ENCODE assay signal across 31 mouse cellular contexts in genomic region chr2:151738460-151738859, GRCm38 (mm10). TPM values are rescaled to one million over a fixed set of nuclear protein-coding genes. Genes with fewer than 3 reads are reported as not detected.
DNase-seq lines count a peak whose midpoint lies in the region; ATAC-seq and TF ChIP-seq lines count a peak whose summit lies in the region.
"Had no signal": no experiment of that assay in that cellular context is flagged by ENCODE, and none has a peak within 500 bp of the region (broad histone marks: within the 10 kb centered on the region; RNA-seq: fewer than 3 reads in every experiment).

No protein-coding gene starts in this region.

- peak overlapping the region; percentile 81 for H3K27ac ChIP-seq in MEL (ENCODE audit: control insufficient read depth, low read depth, low read length)
- peak overlapping the region; percentile 90 for H3K27ac ChIP-seq in liver, embryonic 12.5 days
- peak overlapping the region; percentile 84; the same call in 1 of the 2 replicates for H3K27ac ChIP-seq in liver, postnatal 0 days (ENCODE audit: low read depth)
- H3K27ac ChIP-seq in forebrain, embryonic 13.5 days, result no peak overlapping the region
- H3K27ac ChIP-seq: hindbrain, embryonic 14.5 days; limb, embryonic 10.5 days; limb, embryonic 15.5 days; lung, embryonic 15.5 days; midbrain, embryonic 13.5 days; neural tube, embryonic 13.5 days had no signal

- H3K4me1 ChIP-seq in erythroblast, embryonic 14.5 days (ENCODE audit: control insufficient read depth), result peaks cover 75% of the 10 kb centered on the region
- peaks cover 26 to 30% of the 10 kb centered on the region in 2 experiments for H3K4me1 ChIP-seq in MEL (ENCODE audit: control insufficient read depth in 1 of 2, insufficient read depth in 2 of 2, low read length in 2 of 2)
- peaks cover 73% of the 10 kb centered on the region for H3K4me1 ChIP-seq in liver, embryonic 12.5 days
- peaks cover 40% of the 10 kb centered on the region for H3K4me1 ChIP-seq in liver, postnatal 0 days (ENCODE audit: insufficient read depth)
- peaks cover 25% of the 10 kb centered on the region for H3K4me1 ChIP-seq in forebrain, embryonic 13.5 days

- no peaks in the 10 kb centered on the region for H3K27me3 ChIP-seq in erythroblast, embryonic 14.5 days (ENCODE audit: control insufficient read depth)
- H3K27me3 ChIP-seq in MEL (ENCODE audit: control insufficient read depth in 1 of 2, insufficient read depth in 2 of 2, low read length in 2 of 2), result no peaks in the 10 kb centered on the region
- no peaks in the 10 kb centered on the region for H3K27me3 ChIP-seq in liver, embryonic 12.5 days (replicated peaks)
- no peaks in the 10 kb centered on the region for H3K27me3 ChIP-seq in liver, postnatal 0 days (ENCODE audit: insufficient read depth, low read length)
- no peaks in the 10 kb centered on the region for H3K27me3 ChIP-seq in forebrain, embryonic 13.5 days
- H3K27me3 ChIP-seq: limb, embryonic 15.5 days; lung, embryonic 15.5 days; neural tube, embryonic 13.5 days had no signal

- no peak for TF ChIP-seq RAD21 in MEL (IDR thresholded peaks at IDR 0.05; ENCODE audit: low read depth, low read length)

- no peak for TF ChIP-seq CTCF in MEL (IDR thresholded peaks at IDR 0.05 in 2 of 3, conservative IDR thresholded peaks at IDR 0.05 in 1 of 3; ENCODE audit: control insufficient read depth in 1 of 3, insufficient read depth in 1 of 3, low read depth in 2 of 3, low read length in 3 of 3, poor library complexity in 1 of 3, severe bottlenecking in 1 of 3)
- TF ChIP-seq CTCF in liver, postnatal 0 days (IDR thresholded peaks at IDR 0.05; ENCODE audit: low read depth), result no peak

- peaks cover 50% of the 10 kb centered on the region for H3K79me2 ChIP-seq in MEL (ENCODE audit: control insufficient read depth, insufficient read depth, low read length, poor library complexity)

- no peak for ATAC-seq in erythroblast, adult 5-6 weeks (replicated peaks; ENCODE audit: low FRiP score, poor library complexity, severe bottlenecking)
- ATAC-seq in liver, embryonic 12.5 days, result peak; percentile 16; the same call in 1 of the 2 replicates
- ATAC-seq in liver, postnatal 0 days, result no peak
- ATAC-seq in forebrain, embryonic 13.5 days, result no peak
- ATAC-seq: activated CD4-positive, CD25-positive, alpha-beta regulatory T cell, adult 4 months; forebrain, postnatal 0 days; intestine, postnatal 0 days; midbrain, embryonic 13.5 days had no signal

- H3K36me3 ChIP-seq in erythroblast, embryonic 14.5 days (ENCODE audit: control insufficient read depth), result peaks cover 64% of the 10 kb centered on the region
- peaks cover 19 to 47% of the 10 kb centered on the region in 2 experiments for H3K36me3 ChIP-seq in MEL (ENCODE audit: control insufficient read depth in 1 of 2, insufficient read depth in 2 of 2, low read length in 2 of 2)
- H3K36me3 ChIP-seq in liver, embryonic 12.5 days, result peaks cover 46% of the 10 kb centered on the region
- H3K36me3 ChIP-seq in liver, postnatal 0 days (replicated peaks; ENCODE audit: insufficient read depth, low read length), result peaks cover 22% of the 10 kb centered on the region
- H3K36me3 ChIP-seq in forebrain, embryonic 13.5 days (ENCODE audit: poor library complexity, severe bottlenecking), result peaks cover 18% of the 10 kb centered on the region

- TF ChIP-seq EP300 in MEL (IDR thresholded peaks at IDR 0.05; ENCODE audit: low read depth in 1 of 2, low read length in 2 of 2), result peak; percentile 48 to 68
- no peak for TF ChIP-seq EP300 in liver, postnatal 0 days (IDR thresholded peaks at IDR 0.05; ENCODE audit: low read depth)

- peak; percentile 73 for DNase-seq in MEL (ENCODE audit: low read depth, low spot score)
- no peak for DNase-seq in liver, postnatal 0 days
- DNase-seq in spleen, adult 12 weeks (ENCODE audit: low spot score), result no peak
- DNase-seq in retina, embryonic 14.5 days (ENCODE audit: low spot score), result no peak
- DNase-seq: adrenal gland, adult 2 months; adrenal gland, postnatal 36 days; cerebellum, adult 8-10 months; cerebellum, postnatal 25 days; forebrain, postnatal 0 days; gastrocnemius, postnatal 14 days; heart, adult 18-20 months; kidney, postnatal 14 days; layer of hippocampus, adult 9-11 months; right cerebral cortex, postnatal 25 days; spleen, adult 18-20 months; thymus, postnatal 14 days had no signal

- WGBS in liver, embryonic 12.5 days (ENCODE audit: insufficient replicate concordance), result 42% methylated on average over 4 of the region's 4 CpGs
- 55% methylated on average over 4 of the region's 4 CpGs for WGBS in liver, postnatal 0 days (ENCODE audit: insufficient replicate concordance)
- WGBS in forebrain, embryonic 13.5 days, result 86% methylated on average over 4 of the region's 4 CpGs

- H3K4me2 ChIP-seq in liver, embryonic 12.5 days, result peak overlapping the region; percentile 77
- H3K4me2 ChIP-seq in liver, postnatal 0 days (ENCODE audit: low read depth, low read length), result peak overlapping the region; percentile 85
- H3K4me2 ChIP-seq in forebrain, embryonic 13.5 days, result no peak overlapping the region
- H3K4me2 ChIP-seq: heart, embryonic 11.5 days; hindbrain, embryonic 14.5 days; limb, embryonic 15.5 days; lung, embryonic 15.5 days; neural tube, embryonic 13.5 days had no signal

- peak overlapping the region; percentile 91; the same call in 1 of the 2 replicates for H3K9ac ChIP-seq in MEL (ENCODE audit: control insufficient read depth, low read depth, low read length, poor library complexity, severe bottlenecking)
- peak overlapping the region; percentile 86; the same call in 1 of the 2 replicates for H3K9ac ChIP-seq in liver, embryonic 12.5 days
- peak overlapping the region; percentile 86 for H3K9ac ChIP-seq in liver, postnatal 0 days (replicated peaks)
- H3K9ac ChIP-seq in forebrain, embryonic 13.5 days, result no peak overlapping the region
- H3K9ac ChIP-seq: forebrain, postnatal 0 days; hindbrain, embryonic 14.5 days; limb, embryonic 15.5 days; lung, embryonic 15.5 days; midbrain, embryonic 13.5 days; neural tube, embryonic 13.5 days had no signal

- peak overlapping the region; percentile 79 for H3K4me3 ChIP-seq in erythroblast, embryonic 14.5 days (replicated peaks)
- peak overlapping the region; percentile 77 to 93; a peak in 3 of 4 replicates for H3K4me3 ChIP-seq in MEL (ENCODE audit: control insufficient read depth in 1 of 2, insufficient read depth in 1 of 2, low read depth in 2 of 2, low read length in 2 of 2)
- H3K4me3 ChIP-seq in liver, embryonic 12.5 days, result peak overlapping the region; percentile 86
- H3K4me3 ChIP-seq in liver, postnatal 0 days (ENCODE audit: low read depth, low read length), result peak overlapping the region; percentile 81
- H3K4me3 ChIP-seq in forebrain, embryonic 13.5 days, result no peak overlapping the region
- H3K4me3 ChIP-seq: limb, embryonic 10.5 days; limb, embryonic 15.5 days; lung, embryonic 15.5 days; midbrain, embryonic 13.5 days; neural tube, embryonic 13.5 days had no signal

- TF ChIP-seq POLR2A in MEL (IDR thresholded peaks at IDR 0.05; ENCODE audit: control insufficient read depth in 1 of 2, insufficient read depth in 1 of 2, low read depth in 1 of 2, low read length in 2 of 2, poor library complexity in 1 of 2), result no peak

- no peaks in the 10 kb centered on the region for H3K9me3 ChIP-seq in erythroblast, embryonic 14.5 days (ENCODE audit: control insufficient read depth, low read length)
- no peaks in the 10 kb centered on the region for H3K9me3 ChIP-seq in MEL (replicated peaks; ENCODE audit: insufficient read depth, low read length)
- H3K9me3 ChIP-seq in liver, embryonic 12.5 days (replicated peaks), result no peaks in the 10 kb centered on the region
- no peaks in the 10 kb centered on the region for H3K9me3 ChIP-seq in liver, postnatal 0 days (ENCODE audit: low read length)
- no peaks in the 10 kb centered on the region for H3K9me3 ChIP-seq in forebrain, embryonic 13.5 days (replicated peaks)
- H3K9me3 ChIP-seq: limb, embryonic 10.5 days; limb, embryonic 15.5 days; lung, embryonic 15.5 days; midbrain, embryonic 13.5 days; neural tube, embryonic 13.5 days had no signal

TF ChIP-seq in MEL, 35 proteins besides CTCF, POLR2A, EP300 and RAD21 (continues in another document):
- no peak for TF ChIP-seq ZC3H11A (IDR thresholded peaks at IDR 0.05; ENCODE audit: low read depth, low read length)
- no peak for TF ChIP-seq MAFK (IDR thresholded peaks at IDR 0.05; ENCODE audit: borderline replicate concordance, low read depth, low read length)
- no peak for TF ChIP-seq HCFC1 (IDR thresholded peaks at IDR 0.05; ENCODE audit: low read depth, low read length)
- TF ChIP-seq MEF2A (IDR thresholded peaks at IDR 0.05; ENCODE audit: extremely low read depth, insufficient replicate concordance, low read depth, low read length, poor library complexity, severe bottlenecking), result no peak
- no peak for TF ChIP-seq POLR2AphosphoS2 (IDR thresholded peaks at IDR 0.05; ENCODE audit: low read length)
- TF ChIP-seq MYC (IDR thresholded peaks at IDR 0.05; ENCODE audit: low read depth, low read length), result no peak
- no peak for TF ChIP-seq POLR2AphosphoS5 (IDR thresholded peaks at IDR 0.05; ENCODE audit: borderline replicate concordance, low read depth, low read length)
- no peak for TF ChIP-seq MAZ (IDR thresholded peaks at IDR 0.05; ENCODE audit: low read depth, low read length)
- peak; percentile 75 for TF ChIP-seq TAL1 (IDR thresholded peaks at IDR 0.05; ENCODE audit: low read length)

RNA-seq across cellular contexts. Expression of gene Psmf1, which starts 5.5 kb away (rescaled TPM):
- 5.2 and 15.3 TPM in 2 replicates for polyA plus RNA-seq in erythroblast, embryonic 14.5 days (2012)
- total RNA-seq in erythroblast, adult 5-6 weeks (2015; ENCODE audit: low replicate concordance), result 77.2 and 98.4 TPM in 2 replicates
- 68.2 and 70.7 TPM in 2 replicates for total RNA-seq in erythroblast, adult 5-6 weeks (2017; ENCODE audit: low replicate concordance)
- total RNA-seq in MEL (2012; rRNA removed), result 46.5 and 60.2 TPM in 2 replicates
- polyA plus RNA-seq in MEL (2012; ENCODE audit: insufficient read depth in 1 of 2, insufficient read length in 2 of 2, low read depth in 1 of 2, low replicate concordance in 2 of 2, missing spikeins in 1 of 2), result 100 to 1,000 TPM in 1 of 2 experiments, not detected in 1; 112 TPM
- 47.3 and 54.6 TPM in 2 replicates for polyA plus RNA-seq in liver, embryonic 12.5 days (2016; fragmentation: Nextera tagmentation; extraction: Ambion mirVana)
- polyA plus RNA-seq in liver, postnatal 0 days (2015; fragmentation: Nextera tagmentation; extraction: Ambion mirVana), result 53.6 and 54.2 TPM in 2 replicates
- 49.9 and 50.9 TPM in 2 replicates for polyA plus RNA-seq in forebrain, embryonic 13.5 days (2015; fragmentation: Nextera tagmentation; extraction: Ambion mirVana)

RNA-seq across cellular contexts. Expression of gene Tmem74b, which starts 36.7 kb away (rescaled TPM):
- polyA plus RNA-seq in erythroblast, embryonic 14.5 days (2012), result not detected in 2 replicates
- total RNA-seq in erythroblast, adult 5-6 weeks (2015; ENCODE audit: low replicate concordance), result not detected in 2 replicates
- total RNA-seq in erythroblast, adult 5-6 weeks (2017; ENCODE audit: low replicate concordance), result not detected in 2 replicates
- not detected in 2 replicates for total RNA-seq in MEL (2012; rRNA removed)
- polyA plus RNA-seq in MEL (2012; ENCODE audit: insufficient read depth in 1 of 2, insufficient read length in 2 of 2, low read depth in 1 of 2, low replicate concordance in 2 of 2, missing spikeins in 1 of 2), result not detected
- polyA plus RNA-seq in liver, embryonic 12.5 days (2016; fragmentation: Nextera tagmentation; extraction: Ambion mirVana), result 0.11 and 0.30 TPM in 2 replicates
- 0.07 TPM in 1 of 2 replicates, not detected in the other for polyA plus RNA-seq in liver, postnatal 0 days (2015; fragmentation: Nextera tagmentation; extraction: Ambion mirVana)
- 13.3 and 16.9 TPM in 2 replicates for polyA plus RNA-seq in forebrain, embryonic 13.5 days (2015; fragmentation: Nextera tagmentation; extraction: Ambion mirVana)
- total RNA-seq: hematopoietic stem cell, adult 5-6 weeks; megakaryocyte progenitor cell, adult 5-6 weeks had no signal
- polyA plus RNA-seq: activated CD4-positive, CD25-positive, alpha-beta regulatory T cell, adult 4 months had no signal

Comparison
In these comparisons a context has a peak if more than half of its experiments do, and no peak if none do; other contexts are left out.
1. RNA of gene Tmem74b, which starts 36.7 kb away (polyA plus RNA-seq): 13.3 to 16.9 TPM in forebrain, embryonic 13.5 days; 0.11 to 0.30 TPM in liver, embryonic 12.5 days, 0.07 TPM in liver, postnatal 0 days, not detected in MEL and not detected in erythroblast, embryonic 14.5 days; every median in the first group is over 10 times any median in the second.